Mouse (Mus musculus): ENCODE data around the gene Creb1.
"Not testable (repeated sequence)": the region's sequence is repeated elsewhere in the genome, so short reads cannot be mapped to it uniquely, and the experiment has no call there.

Gene Creb1

DNA sequence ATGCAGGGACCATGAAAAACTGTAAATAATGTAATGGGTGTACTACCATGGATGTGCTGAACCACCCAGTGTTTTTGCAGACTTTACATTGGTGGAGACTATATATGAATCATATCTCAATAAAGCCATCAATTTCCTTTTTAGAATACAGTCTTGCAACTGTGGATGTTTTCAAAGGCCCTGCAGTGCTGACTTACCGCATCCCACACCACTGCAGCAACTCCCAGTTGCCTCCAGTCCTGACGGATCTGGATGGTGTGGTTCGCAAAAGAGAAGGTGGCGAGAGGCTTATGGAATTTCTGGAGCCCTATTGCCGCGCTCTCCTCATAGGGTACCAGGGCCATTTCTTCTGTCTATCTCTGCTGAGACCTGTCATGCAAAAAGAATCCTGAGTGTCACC lies 83.6 kb downstream of the Creb1 start:
- in situ Hi-C loops (cut with MboI, MseI) = loop anchor here in 1 of 2 experiments (5.0 kb wide), 1 partner anchor 91 kb away; no protein-coding TSS in a partner anchor

GRCm38 (mm10) chr1:64616531-64616880 lies 84.1 kb downstream of the Creb1 start:
- in situ Hi-C loops (cut with MboI, MseI) = loop anchor here in 1 of 2 experiments (5.0 kb wide), 1 partner anchor 91 kb away; no protein-coding TSS in a partner anchor

DNA sequence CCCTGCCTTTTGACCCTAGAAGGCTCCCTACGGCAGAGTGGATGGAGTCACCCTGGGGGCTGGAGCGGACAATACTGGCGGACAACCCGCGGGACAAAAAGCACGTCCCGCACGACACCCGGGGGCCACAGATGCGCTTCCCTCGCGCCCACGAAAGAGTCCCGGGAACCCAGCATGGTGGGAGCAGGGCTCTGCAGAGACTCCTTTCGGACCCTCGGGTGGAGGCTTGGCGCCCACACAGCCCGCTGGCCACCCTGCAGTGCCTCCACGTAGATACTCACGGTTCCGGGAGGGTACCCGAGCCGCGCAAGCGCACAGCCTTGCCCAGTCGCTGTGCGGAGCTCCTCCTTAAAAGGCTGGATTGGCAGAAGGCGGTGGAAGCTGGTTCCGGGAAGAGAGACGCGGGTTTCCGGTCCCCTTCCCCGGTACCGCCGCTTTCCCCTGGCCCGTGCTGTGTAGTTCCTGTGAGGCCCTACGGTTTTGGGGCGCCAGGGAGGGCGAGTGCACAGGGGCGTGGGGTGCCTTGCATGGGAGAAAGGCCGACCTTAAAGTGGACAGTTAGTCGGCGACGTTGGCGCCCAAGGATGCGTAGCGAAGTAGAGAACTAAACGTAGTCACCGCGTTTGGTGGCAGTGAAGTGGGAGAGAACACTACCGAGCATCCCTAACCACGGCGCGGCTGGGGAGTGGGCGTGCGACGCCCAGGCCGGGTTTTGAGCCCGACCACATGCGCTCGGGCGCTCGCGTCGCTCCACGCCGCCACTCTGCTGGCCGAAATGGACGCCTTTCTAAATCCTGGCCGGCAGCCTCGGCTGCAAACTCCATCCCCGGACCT lies 84.7 kb downstream of the Creb1 start, which contains the start of gene Mettl21a:
Mettl21a (minus strand) TSS at position 362 of the 834 bp plus-strand sequence.
- in situ Hi-C loops (cut with MboI, MseI) = loop anchor here in 1 of 2 experiments (5.0 kb wide), 1 partner anchor 90 kb away; no protein-coding TSS in a partner anchor

GRCm38 (mm10) chr1:64617715-64617984 lies 85.2 kb downstream of the Creb1 start:
- in situ Hi-C loops (cut with MboI, MseI) = loop anchor here in 1 of 2 experiments (5.0 kb wide), 1 partner anchor 90 kb away; no protein-coding TSS in a partner anchor

- in situ Hi-C loops (cut with MboI, MseI) = loop anchor here in 1 of 2 experiments (5.0 kb wide), 1 partner anchor 89 kb away; no protein-coding TSS in a partner anchor
These were observed 85.8 kb downstream of the Creb1 start for GRCm38 (mm10) chr1:64618226-64618625.

- in situ Hi-C loops (cut with MboI, MseI) = loop anchor here (5.0 to 10.0 kb wide), 3 partner anchors 86 to 956 kb away; no protein-coding TSS in a partner anchor
These were observed 88.7 kb downstream of the Creb1 start for GRCm38 (mm10) chr1:64621116-64621515.

- in situ Hi-C loops (cut with MboI, MseI) = loop anchor here (5.0 to 10.0 kb wide), 3 partner anchors 84 to 959 kb away; no protein-coding TSS in a partner anchor
These were observed 91.4 kb downstream of the Creb1 start for GRCm38 (mm10) chr1:64623558-64624435.

DNA sequence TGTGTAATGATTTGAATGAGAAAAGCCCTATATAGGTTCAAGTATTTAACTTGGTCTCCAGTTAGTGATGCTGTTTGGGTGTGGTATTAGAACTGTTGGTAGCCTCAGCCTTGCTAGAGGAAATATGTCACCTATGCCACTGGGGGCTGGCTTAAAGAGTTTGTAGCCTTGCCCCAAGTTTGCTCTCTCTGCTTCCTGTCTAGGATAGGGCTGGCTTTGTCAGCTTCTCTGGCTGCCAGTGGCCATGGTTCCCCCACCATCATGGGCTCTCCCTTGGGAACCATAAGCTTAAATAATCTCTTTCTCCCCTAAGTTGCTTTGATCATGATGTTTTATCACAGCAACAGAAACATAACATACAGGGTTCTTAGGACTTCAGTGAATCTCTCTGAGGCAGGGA lies 92.8 kb downstream of the Creb1 start:
- in situ Hi-C loops (cut with MboI, MseI) = loop anchor here in 1 of 2 experiments (10.0 kb wide), 2 partner anchors 360 to 960 kb away; no protein-coding TSS in a partner anchor

DNA sequence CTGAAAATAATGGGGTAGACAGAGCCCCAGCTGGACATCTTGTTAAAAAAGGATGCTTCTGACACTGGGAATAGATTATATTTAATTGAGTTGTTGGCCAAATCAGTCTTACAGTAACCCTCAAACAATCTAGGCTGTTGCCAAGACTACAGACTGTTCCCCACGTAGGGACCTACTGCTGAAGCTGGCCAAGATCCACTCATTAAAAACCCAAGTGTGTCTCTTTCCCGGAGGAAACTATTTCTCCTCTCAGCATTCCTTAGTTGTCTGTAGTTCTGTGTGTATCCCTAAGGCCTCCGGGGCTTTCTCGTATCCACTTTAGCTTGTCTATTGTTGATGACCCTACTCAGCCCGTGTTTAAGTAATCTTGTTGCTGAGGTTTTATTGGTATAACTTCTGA lies 99.1 kb downstream of the Creb1 start:
- in situ Hi-C loops (cut with MboI, MseI) = no loop called here

- in situ Hi-C loops (cut with MboI, MseI) = no loop called here
These were observed 100.8 kb downstream of the Creb1 start for GRCm38 (mm10) chr1:64633237-64633636.

GRCm38 (mm10) chr1:64635624-64636023 lies 103.2 kb downstream of the Creb1 start:
- in situ Hi-C loops (cut with MboI, MseI) = no loop called here

DNA sequence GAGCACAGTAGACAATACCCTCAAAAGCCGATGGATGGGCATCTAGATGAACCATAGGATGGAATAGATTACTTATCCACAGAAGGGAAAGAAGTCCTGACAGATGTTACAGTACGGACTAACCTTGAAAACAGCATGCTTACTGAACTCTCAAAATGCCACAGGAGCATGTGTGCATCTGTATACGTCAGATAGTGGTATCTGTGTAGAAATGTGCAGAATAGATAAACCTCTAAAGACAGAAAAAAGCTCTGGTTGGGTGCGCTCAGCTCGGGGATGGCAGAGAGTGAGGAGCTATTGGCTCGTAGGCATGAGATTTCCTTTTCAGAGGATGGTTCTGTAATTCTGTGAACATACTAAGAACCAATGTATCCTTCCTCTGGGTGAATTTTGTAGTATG lies 106.8 kb downstream of the Creb1 start:
- in situ Hi-C loops (cut with MboI, MseI) = no loop called here

DNA sequence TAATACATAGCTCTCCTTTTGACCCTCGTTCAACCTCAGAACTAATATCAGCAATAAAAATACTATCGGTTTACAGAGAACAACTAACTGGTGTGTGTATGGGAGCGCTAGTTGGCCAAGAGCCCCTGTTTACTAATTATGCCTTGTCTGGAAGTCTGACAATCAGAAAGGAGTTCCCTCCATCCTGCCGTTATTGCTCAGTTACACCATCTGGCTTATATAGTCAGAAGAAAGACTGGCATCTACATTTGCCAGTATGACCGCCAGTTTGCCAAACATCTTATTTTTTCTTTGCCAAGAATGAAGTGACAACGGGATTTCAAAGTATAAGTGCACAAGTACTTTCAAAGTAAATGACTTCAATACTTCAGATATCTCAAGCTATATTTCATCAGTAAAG lies 108.6 kb downstream of the Creb1 start:
- in situ Hi-C loops (cut with MboI, MseI) = no loop called here

DNA sequence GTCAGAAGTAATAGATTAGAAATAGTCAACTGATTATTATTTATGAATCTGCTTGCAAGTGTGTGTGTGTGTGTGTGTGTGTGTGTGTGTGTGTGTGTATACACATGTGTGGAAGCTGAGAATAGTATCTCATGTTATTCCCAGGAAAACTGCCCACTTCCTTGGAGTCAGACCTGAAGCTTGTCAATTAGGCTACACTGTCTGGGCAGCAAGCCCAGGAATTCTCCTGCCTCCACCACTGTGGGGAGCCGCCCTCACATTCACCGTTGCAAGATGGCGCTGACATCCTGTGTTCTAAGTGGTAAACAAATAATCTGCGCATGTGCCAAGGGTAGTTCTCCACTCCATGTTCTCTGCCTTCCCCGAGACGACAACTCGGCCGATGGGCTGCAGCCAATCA lies 110.1 kb downstream of the Creb1 start:
- in situ Hi-C loops (cut with MboI, MseI) = not testable (repeated sequence)

- in situ Hi-C loops (cut with MboI, MseI) = no loop called here
These were observed 112.1 kb downstream of the Creb1 start for GRCm38 (mm10) chr1:64644513-64644912.

GRCm38 (mm10) chr1:64649362-64650124 lies 117.1 kb downstream of the Creb1 start:
- in situ Hi-C loops (cut with MboI, MseI) = no loop called here

- in situ Hi-C loops (cut with MboI, MseI) = no loop called here
These were observed 121.3 kb downstream of the Creb1 start for GRCm38 (mm10) chr1:64653701-64654100.
